Mouse (Mus musculus) CD4-positive naive resting alpha-beta T cell, adult 57 days (primary cell): ENCODE data around the gene Brix1. TPM values are rescaled to one million over a fixed set of nuclear protein-coding genes. Genes with fewer than 3 reads are reported as not detected.

ENCODE experiments used
- total RNA-seq: library from RNA; stranded (reverse); gene quantifications from one replicate; pipeline ENCODE4 v1.2.4, GENCODE M21; 2023

Gene Brix1
- 44.1 TPM for total RNA-seq

GRCm38 (mm10) chr15:10485484-10486364 lies at the start of gene Brix1, which contains the start of gene Rad1:
TSS of gene Brix1 (minus strand) at chr15:10485947.
TSS of gene Rad1 (plus strand) at chr15:10486018.

GRCm38 (mm10) chr15:10470151-10470831 lies 15.5 kb downstream of the Brix1 start, which contains the start of gene Dnajc21:
TSS of gene Dnajc21 (minus strand) at chr15:10470516.

Other genes starting within 250 kb of the Brix1 start
- gene Gm21973, start 160.6 kb downstream of the Brix1 start, total RNA-seq: not detected
- not detected for gene Agxt2, start 127.4 kb downstream of the Brix1 start, total RNA-seq
- 39.6 TPM for gene Dnajc21, start 15.4 kb downstream of the Brix1 start, total RNA-seq
- 33.1 TPM for gene Rad1, start 71 bp upstream of the Brix1 start, total RNA-seq
- not detected for gene Ttc23l, start 72.7 kb upstream of the Brix1 start, total RNA-seq
- gene Rai14, start 228.7 kb upstream of the Brix1 start, total RNA-seq: 0.47 TPM